Mouse (Mus musculus): ENCODE measurements at regions not wholly inside any gene's neighbourhood (a gene's known extent, or its start where the extent isn't known, plus 50 kb on each side); places are given as distances from the start of the nearest gene placed in this dataset.

DNA sequence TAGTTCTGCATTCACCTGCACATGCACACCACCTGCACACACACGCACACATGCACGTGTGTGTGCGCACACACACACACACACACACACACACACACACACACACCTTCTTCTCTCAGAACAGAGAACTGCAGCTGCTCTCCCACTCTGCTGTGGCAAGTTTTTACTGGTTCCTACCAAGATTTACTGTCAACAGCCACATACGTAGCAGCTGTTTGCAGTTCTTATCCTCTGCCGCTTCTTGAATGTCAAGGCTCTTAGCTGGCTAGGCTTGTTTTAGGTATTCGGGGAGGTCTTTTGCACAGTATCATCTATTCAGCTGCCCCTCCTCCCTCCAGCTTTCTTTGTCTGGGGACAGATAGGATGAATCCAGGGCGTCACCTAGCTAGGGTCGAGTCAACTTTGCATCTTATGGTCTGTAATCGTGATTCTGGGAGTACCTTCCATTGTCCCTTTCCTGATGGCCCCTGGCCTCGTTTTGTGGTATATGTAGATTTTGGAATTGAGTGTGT, 64.3 kb upstream of the Ercc4 start:
- DNase-seq (ENCODE audit: low spot score), result no peak

DNA sequence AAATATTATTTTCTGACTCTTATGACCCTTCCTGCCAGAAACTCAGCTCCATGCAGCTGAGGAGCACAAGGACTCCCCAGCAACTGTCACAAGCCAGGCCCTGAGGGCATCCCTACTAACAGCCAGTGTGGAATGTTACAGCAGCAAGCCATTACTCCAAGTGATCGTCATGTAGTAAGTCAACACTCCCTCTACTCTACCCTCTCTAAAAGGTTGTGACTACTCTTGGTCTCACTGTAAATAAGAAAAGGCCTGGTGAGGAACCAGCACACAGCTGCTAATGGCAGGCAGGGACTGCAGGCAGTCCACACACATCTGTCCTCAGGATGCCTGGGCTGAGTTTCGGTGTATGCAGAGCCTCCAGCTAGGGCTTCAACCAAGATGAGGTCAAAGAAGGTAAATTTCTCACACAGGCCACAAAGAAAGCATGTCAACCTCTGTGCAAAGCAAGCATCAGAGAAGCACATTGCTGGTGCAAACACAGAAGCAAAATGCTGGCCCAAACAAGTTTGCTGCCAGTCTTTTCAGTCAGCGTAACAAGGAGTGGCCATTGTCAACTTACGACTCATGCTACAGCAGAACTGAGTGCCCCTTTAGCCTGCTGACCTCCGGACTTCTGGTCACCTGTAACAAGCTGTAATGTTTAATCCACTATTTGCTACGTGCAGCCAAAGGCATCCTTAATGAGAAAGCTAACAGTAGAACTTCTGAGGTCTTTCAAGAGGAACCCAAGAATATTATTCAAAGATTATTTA, 62.9 kb upstream of the Ercc4 start:
- DNase-seq (ENCODE audit: low spot score), result no peak

DNA sequence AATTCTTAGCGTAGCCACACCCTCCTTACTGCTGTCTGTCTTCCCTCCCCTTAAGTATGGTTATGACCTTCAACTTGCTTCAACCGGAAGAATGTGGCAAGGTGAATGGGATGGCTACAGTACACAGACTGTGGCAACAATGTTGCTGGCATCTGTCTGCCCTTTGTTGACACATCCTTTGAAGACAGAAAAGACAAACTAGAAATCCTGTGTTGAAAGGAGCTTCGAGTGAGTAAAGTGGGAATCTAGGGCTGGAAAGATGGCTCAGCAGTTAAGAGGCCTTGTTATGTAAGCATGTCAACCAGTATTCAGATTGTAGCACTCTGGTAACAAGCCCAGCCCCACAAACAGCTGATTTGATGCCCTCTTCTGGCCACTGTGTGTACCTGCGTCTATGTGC, 60.2 kb upstream of the Ercc4 start:
- no peak for DNase-seq (ENCODE audit: low spot score)

- no peak for DNase-seq (ENCODE audit: low spot score)
Observed at GRCm38 (mm10) chr16:13050225-13050892, 59.1 kb upstream of the Ercc4 start.

DNA sequence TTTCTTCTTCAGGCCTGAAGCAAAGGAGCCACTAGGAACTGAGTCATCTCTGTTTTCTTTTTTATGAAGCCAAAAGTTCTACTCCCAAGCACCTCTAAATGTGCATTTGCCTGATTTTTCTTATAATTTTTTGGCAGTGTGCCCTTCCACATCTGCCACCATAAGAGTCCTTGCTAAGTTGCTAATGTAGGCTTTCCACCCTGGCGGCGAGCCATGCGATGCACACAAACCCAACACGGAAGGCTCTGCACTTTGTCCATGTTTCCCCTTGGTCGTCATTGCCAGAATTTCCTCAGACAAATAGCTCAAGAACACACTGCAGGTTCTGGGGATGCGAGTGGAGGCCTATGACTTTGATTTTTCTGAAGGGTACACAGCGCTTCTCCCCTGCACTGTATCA, 54.5 kb upstream of the Ercc4 start:
- DNase-seq (ENCODE audit: low spot score), result no peak
